Mouse (Mus musculus) heart, embryonic 14.5 days (tissue): ENCODE results near the gene Foxk1. TPM values are rescaled to one million over a fixed set of nuclear protein-coding genes. Genes with fewer than 3 reads are reported as not detected.

ENCODE experiments used
- ATAC-seq: fragments of 200-750 bp; cut with Nextera tagmentation; 2 replicates; pipeline ENCODE4 v1.8.0; 2017; ENCODE audit warnings: low read depth, moderate TSS enrichment; ENCODE audit not compliant: insufficient number of reproducible peaks, insufficient read depth, low FRiP score
- H3K27ac ChIP-seq, 2 experiments: fragments of 200-500 bp in 1 of 2; fragments of 300-500 bp in 1 of 2; sonication (generic) in 1 of 2; replicated peaks in 1 of 2; 2 replicates each; pipeline ENCODE4 v1.5.1; 2012 to 2014; ENCODE audit warnings: low read depth in 2 of 2, low read length in 2 of 2, control low read depth in 1 of 2, mild to moderate bottlenecking in 1 of 2, mixed read lengths in 1 of 2; ENCODE audit not compliant: control insufficient read depth in 1 of 2, insufficient read depth in 1 of 2
- H3K27me3 ChIP-seq: fragments of 300-500 bp; sonication (generic); 2 replicates; pipeline ENCODE4 v1.6.1; 2014; ENCODE audit warnings: mild to moderate bottlenecking, low read length, control low read depth; ENCODE audit not compliant: control insufficient read depth, insufficient read depth
- H3K36me3 ChIP-seq: fragments of 300-500 bp; sonication (generic); 2 replicates; pipeline ENCODE4 v1.6.1; 2014; ENCODE audit warnings: mild to moderate bottlenecking, control low read depth, low read length, mixed read lengths; ENCODE audit not compliant: control insufficient read depth, insufficient read depth
- H3K4me1 ChIP-seq, 2 experiments: fragments of 200-500 bp in 1 of 2; fragments of 300-500 bp in 1 of 2; sonication (generic) in 1 of 2; 2 replicates each; pipeline ENCODE4 v1.6.1; 2012 to 2014; ENCODE audit warnings: low read length in 2 of 2, control low read depth in 1 of 2, mixed read lengths in 1 of 2; ENCODE audit not compliant: control insufficient read depth in 2 of 2, insufficient read depth in 2 of 2
- H3K4me2 ChIP-seq: fragments of 300-500 bp; sonication (generic); 2 replicates; pipeline ENCODE4 v1.6.1; 2014; ENCODE audit warnings: mild to moderate bottlenecking, low read length
- H3K4me3 ChIP-seq, 2 experiments: fragments of 200-500 bp in 1 of 2; fragments of 300-500 bp in 1 of 2; sonication (generic) in 1 of 2; 2 replicates each; pipeline ENCODE4 v1.5.1; 2012 to 2014; ENCODE audit warnings: low read length in 2 of 2, mild to moderate bottlenecking in 2 of 2, control low read depth in 1 of 2, low read depth in 1 of 2, moderate library complexity in 1 of 2; ENCODE audit not compliant: control insufficient read depth in 1 of 2, insufficient read depth in 1 of 2
- H3K9ac ChIP-seq: fragments of 300-500 bp; sonication (generic); 2 replicates; pipeline ENCODE4 v1.6.1; 2014; ENCODE audit warnings: mild to moderate bottlenecking, low read length
- H3K9me3 ChIP-seq: fragments of 300-500 bp; sonication (generic); 2 replicates; pipeline ENCODE4 v1.6.1; 2016; ENCODE audit warnings: low read length, control low read depth; ENCODE audit not compliant: control insufficient read depth
- WGBS: fragments of 180-500 bp; shearing (Covaris S2); extraction: QIAGEN DNeasy Blood & Tissue Kit; methylation state at CpG from one replicate; pipeline ENCODE4 v1.1.7; 2014; 5-methylcytosine and 5-hydroxymethylcytosine counted together
- polyA plus RNA-seq: library from polyadenylated mRNA; unstranded; fragments of >200 nt; fragmentation: Nextera tagmentation; extraction: Ambion mirVana; gene quantifications from 2 replicates; pipeline ENCODE4 v1.2.1, GENCODE M21; 2014

The Foxk1 gene
- polyA plus RNA-seq, 1 experiment from 2014 or later = 5.3 TPM

DNA sequence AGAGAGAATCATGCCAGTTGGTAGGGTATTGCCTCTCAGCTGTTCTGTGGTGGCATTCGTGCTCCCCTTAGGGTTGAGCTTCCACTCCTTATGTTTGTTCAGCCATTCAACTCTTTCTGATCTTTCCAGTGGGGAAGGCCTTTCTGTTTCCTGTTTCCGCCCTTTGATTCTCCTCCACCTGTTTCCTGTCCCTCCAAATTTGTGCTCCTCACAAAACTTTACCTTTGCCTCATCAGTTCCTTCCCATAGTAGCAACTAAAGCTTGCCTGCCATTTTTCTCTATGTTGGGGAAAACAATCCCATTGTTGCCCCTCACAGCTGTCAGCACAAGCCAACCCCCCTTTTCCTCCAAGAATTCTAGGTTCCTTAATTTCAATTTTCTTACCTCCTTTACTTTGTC, 23.2 kb upstream of the Foxk1 start:
- Histone ChIP-seq H3K36me3 (no peaks in the 10 kb centered on the region), H3K4me2 (no peak overlapping the region), H3K27me3 (no peaks in the 10 kb centered on the region), H3K27ac (no peak overlapping the region), H3K4me3 (no peak overlapping the region), H3K9ac (no peak overlapping the region), H3K9me3 (0 out of 2 replicates have a peak, but pooled peaks cover 2% of the 10 kb centered on the region), H3K4me1 (no peaks in the 10 kb centered on the region)
- no peak for ATAC-seq
- 67% methylated on average over 2 of the region's 2 CpGs for WGBS

DNA sequence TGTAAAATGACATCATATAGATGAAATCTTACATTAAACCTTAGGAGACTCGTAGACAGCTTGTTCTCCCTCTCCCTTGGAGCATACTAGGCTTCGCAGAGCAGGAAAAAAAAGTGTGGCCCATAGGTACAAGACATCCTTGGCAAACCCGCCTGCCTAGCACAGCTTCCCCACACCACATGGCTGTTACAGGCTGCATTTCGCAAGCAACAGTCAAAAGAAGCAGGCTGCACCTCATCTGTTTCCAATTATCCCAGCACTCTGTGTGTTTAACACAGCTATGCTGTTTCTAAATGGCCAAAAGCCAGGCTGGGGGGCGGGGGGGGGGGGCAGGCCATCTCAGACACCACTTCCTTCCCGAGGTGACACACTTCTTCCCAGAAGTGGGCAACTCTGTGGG, 20.8 kb upstream of the Foxk1 start:
- Histone ChIP-seq H3K27ac (no peak overlapping the region), H3K9me3 (no peaks in the 10 kb centered on the region), H3K27me3 (no peaks in the 10 kb centered on the region), H3K36me3 (no peaks in the 10 kb centered on the region), H3K4me3 (no peak overlapping the region), H3K9ac (no peak overlapping the region), H3K4me1 (peaks cover 0 to 3% of the 10 kb centered on the region in 2 experiments; a peak in 2 of 4 replicates), H3K4me2 (no peak overlapping the region)
- WGBS = 62% methylated on average over 6 of the region's 6 CpGs
- ATAC-seq = no peak

DNA sequence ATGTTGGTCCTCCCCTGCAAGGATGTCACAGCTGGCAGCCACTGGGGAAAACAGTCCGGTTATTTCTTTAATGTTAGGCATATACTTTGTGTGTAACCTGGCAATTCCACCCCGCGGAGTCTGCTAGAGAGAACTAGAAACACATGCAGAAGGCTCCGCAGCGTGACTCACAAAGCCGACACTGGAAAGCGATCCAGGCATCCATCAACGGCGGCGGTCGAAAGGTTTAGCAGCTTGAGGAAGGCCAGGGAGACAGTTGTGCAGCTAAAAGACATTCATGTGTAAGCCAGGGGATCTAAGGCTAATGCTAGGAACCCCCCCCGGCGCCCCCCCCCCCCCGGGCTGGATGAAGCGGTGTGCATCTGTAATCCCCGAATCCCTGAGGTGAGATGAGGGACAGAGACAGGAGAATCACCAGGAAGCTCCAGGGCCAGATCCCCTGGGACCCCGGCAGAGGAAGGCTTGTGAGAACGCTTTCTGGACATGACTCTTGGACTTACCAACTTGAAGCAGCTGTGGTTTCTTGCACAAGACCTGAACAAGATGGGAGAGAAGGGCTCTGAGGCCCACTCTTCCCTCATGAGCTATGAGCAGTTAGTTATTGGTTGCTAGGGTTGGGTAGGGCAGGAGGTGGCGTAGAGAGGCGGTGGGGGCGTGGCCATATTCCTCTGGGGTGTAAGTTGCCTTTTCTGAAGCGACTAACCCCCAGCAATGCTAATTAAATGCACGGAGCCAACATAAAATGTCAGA, 16.2 kb upstream of the Foxk1 start:
- no peaks in the 10 kb centered on the region for H3K9me3 ChIP-seq
- H3K36me3 ChIP-seq = no peaks in the 10 kb centered on the region
- WGBS = 36% methylated on average over 22 of the region's 23 CpGs
- H3K27ac ChIP-seq = peak overlapping the region; percentile 33 to 37; a peak in 1 of 4 replicates
- H3K4me1 ChIP-seq = peaks cover 6 to 12% of the 10 kb centered on the region in 2 experiments; a peak in 3 of 4 replicates
- H3K27me3 ChIP-seq = no peaks in the 10 kb centered on the region
- no peak overlapping the region for H3K4me3 ChIP-seq
- no peak for ATAC-seq
- no peak overlapping the region for H3K9ac ChIP-seq
- H3K4me2 ChIP-seq = no peak overlapping the region

DNA sequence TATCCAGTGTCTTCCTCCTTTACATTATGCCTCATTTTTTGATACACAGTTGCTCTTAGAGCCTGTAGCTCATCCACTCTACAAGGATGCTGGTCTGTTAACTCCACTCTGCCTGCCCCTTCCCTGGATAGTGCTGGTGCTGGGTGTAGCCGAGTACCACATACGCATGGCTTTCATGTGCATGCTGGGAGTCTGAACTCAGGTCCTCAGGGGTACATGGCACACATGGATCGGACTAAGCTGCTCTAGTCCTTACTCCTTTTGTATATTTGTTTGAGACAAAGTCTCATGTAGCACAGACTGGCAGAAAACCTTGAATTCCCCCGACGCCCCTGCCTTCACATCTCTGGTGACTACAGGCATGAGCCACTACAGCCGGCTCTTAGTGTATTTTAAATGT, 15.0 kb upstream of the Foxk1 start:
- 0 out of 2 replicates have a peak, but pooled peaks have one; percentile 11 for ATAC-seq
- peak overlapping the region in 1 of 2 experiments; percentile 53; a peak in 1 of 4 replicates for H3K27ac ChIP-seq
- peaks cover 6 to 13% of the 10 kb centered on the region in 2 experiments; a peak in 3 of 4 replicates for H3K4me1 ChIP-seq
- no peaks in the 10 kb centered on the region for H3K9me3 ChIP-seq
- H3K36me3 ChIP-seq = no peaks in the 10 kb centered on the region
- no peak overlapping the region for H3K4me2 ChIP-seq
- no peak overlapping the region for H3K4me3 ChIP-seq
- H3K27me3 ChIP-seq = no peaks in the 10 kb centered on the region
- no peak overlapping the region for H3K9ac ChIP-seq
- 68% methylated on average over 6 of the region's 6 CpGs for WGBS

DNA sequence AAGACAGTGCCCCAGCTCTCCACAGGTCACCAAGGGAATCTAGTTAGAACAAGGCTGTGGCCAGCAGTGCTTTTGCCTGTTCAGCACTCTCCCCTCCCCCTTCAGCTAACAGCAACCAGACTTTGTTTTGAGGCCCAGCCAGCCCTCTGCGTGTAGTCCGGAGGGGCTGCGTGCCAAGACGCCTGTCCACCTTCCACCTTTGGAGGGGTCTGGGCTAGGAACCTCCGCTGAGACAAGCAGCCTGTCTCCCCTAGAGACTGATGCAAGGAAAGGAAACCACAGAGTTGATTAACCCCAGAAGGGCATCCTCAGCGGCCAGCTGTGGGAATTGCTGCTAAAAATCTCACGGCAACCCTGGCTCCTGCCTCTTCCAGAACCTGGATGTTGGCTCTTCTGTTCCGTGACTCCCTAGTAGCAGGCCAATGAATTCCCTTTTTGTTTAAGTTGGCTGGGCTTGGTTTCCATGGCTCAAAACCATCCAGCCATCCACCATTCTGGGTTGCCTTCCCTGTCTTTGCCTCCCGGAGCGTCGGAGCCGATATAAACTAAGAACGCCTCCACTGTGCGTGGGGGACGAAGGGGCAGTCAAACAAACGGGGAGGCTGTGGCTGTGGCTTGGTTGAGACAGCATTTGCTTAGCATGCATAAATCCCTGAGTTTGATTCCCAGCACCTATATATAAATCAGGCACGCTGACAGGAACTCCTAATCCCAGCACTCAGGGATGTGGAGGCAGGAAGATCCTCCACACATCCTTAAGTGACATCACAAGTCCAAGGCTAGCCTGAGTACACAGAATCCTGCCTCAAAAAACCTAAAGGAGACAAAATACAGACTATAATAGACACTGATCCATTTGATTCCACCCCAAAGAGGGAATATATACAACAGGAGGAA, 14.3 kb upstream of the Foxk1 start:
- Histone ChIP-seq H3K36me3 (no peaks in the 10 kb centered on the region), H3K9ac (no peak overlapping the region; the same call in 1 of the 2 replicates), H3K4me3 (no peak overlapping the region), H3K4me2 (peak overlapping the region; percentile 34; the same call in 1 of the 2 replicates), H3K4me1 (peaks cover 8 to 20% of the 10 kb centered on the region in 2 experiments; a peak in 3 of 4 replicates), H3K27me3 (no peaks in the 10 kb centered on the region), H3K9me3 (no peaks in the 10 kb centered on the region), H3K27ac (peak overlapping the region; percentile 29 to 53; a peak in 3 of 4 replicates)
- WGBS = 49% methylated on average over 17 of the region's 17 CpGs
- peak; percentile 25; the same call in 1 of the 2 replicates for ATAC-seq

DNA sequence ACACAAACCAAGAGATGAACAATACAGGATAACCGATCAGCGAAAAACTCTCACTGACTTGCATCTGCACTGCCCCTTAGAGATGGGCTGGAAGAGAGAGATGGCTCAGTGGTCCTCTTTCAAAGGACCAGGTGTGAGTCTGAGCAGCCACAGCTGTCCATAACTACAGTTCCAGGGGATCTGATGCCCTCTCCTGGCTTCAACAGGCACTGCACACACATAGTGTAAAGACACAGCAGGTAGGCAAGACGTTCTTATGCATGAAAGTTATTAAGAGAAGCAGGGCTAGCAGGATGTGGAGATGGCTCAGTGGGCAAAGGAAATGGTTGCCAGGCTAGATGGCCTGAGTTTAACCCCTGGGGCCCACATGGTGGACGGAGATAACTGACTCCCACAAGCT, 13.6 kb upstream of the Foxk1 start:
- peaks cover 8 to 20% of the 10 kb centered on the region in 2 experiments; a peak in 3 of 4 replicates for H3K4me1 ChIP-seq
- H3K27ac ChIP-seq = 0 out of 4 replicates have a peak overlapping the region, but pooled peaks of 1 of the 2 experiments have one; percentile 53
- no peaks in the 10 kb centered on the region for H3K27me3 ChIP-seq
- ATAC-seq = no peak
- no peaks in the 10 kb centered on the region for H3K36me3 ChIP-seq
- H3K4me2 ChIP-seq = no peak overlapping the region
- WGBS = 79% methylated on average over 4 of the region's 4 CpGs
- no peak overlapping the region for H3K9ac ChIP-seq
- no peaks in the 10 kb centered on the region for H3K9me3 ChIP-seq
- H3K4me3 ChIP-seq = no peak overlapping the region

DNA sequence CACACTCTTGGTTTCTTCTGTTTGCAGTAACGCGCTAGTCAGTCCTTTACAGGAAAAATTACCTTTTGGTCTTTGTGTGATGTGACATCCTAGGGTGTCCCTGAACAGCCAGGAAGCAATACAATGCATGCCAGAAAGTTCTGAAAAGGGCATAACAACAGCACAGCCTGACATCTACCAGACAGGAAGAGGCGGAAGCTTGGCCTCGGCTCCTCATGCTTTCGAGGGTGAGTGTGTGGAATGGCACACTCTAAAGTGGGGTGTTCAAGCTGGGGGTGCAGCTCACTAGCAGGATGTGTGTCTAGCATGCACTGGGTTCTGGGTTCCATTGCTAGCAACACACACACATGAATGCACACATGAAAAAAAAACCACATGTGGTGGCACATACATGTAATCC, 9.6 kb upstream of the Foxk1 start:
- 71% methylated on average over 5 of the region's 5 CpGs for WGBS
- Histone ChIP-seq H3K4me2 (no peak overlapping the region), H3K4me3 (no peak overlapping the region), H3K4me1 (peaks cover 4 to 13% of the 10 kb centered on the region in 2 experiments; a peak in 2 of 4 replicates), H3K27ac (0 out of 4 replicates have a peak overlapping the region, but pooled peaks have one; percentile 11 to 22), H3K9ac (no peak overlapping the region), H3K36me3 (no peaks in the 10 kb centered on the region), H3K27me3 (no peaks in the 10 kb centered on the region), H3K9me3 (0 out of 2 replicates have a peak, but pooled peaks cover 4% of the 10 kb centered on the region)
- ATAC-seq = no peak
